Mouse (Mus musculus): Measurements from ENCODE around the gene Socs1.

The Socs1 gene

GRCm38 (mm10) chr16:10787548-10788058 is 2.3 kb upstream of the Socs1 start:
- in situ Hi-C loops (cut with MboI; ENCODE audit: unreplicated experiment in 2 of 2): loop anchor here in 1 of 2 experiments (5.0 kb wide), 3 partner anchors 60 to 210 kb away; no protein-coding TSS in a partner anchor

- in situ Hi-C loops (cut with MboI; ENCODE audit: unreplicated experiment in 2 of 2): loop anchor here in 1 of 2 experiments (5.0 kb wide), 3 partner anchors 60 to 210 kb away; no protein-coding TSS in a partner anchor
Measured at GRCm38 (mm10) chr16:10786782-10787547, 1.6 kb upstream of the Socs1 start.

GRCm38 (mm10) chr16:10786288-10786687 is 952 bp upstream of the Socs1 start:
- in situ Hi-C loops (cut with MboI; ENCODE audit: unreplicated experiment in 2 of 2): loop anchor here in 1 of 2 experiments (5.0 kb wide), 3 partner anchors 61 to 209 kb away; no protein-coding TSS in a partner anchor

- in situ Hi-C loops (cut with MboI; ENCODE audit: unreplicated experiment in 2 of 2): loop anchor here in 1 of 2 experiments (5.0 kb wide), 3 partner anchors 62 to 208 kb away; no protein-coding TSS in a partner anchor
Measured at GRCm38 (mm10) chr16:10784793-10785370, 454 bp downstream of the Socs1 start.

GRCm38 (mm10) chr16:10783883-10784792 is 1.2 kb downstream of the Socs1 start:
- in situ Hi-C loops (cut with MboI; ENCODE audit: unreplicated experiment in 2 of 2): no loop called here

- in situ Hi-C loops (cut with MboI; ENCODE audit: unreplicated experiment in 2 of 2): no loop called here
Measured at GRCm38 (mm10) chr16:10783451-10783850, 1.9 kb downstream of the Socs1 start.

GRCm38 (mm10) chr16:10783152-10783434 is 2.2 kb downstream of the Socs1 start:
- in situ Hi-C loops (cut with MboI; ENCODE audit: unreplicated experiment in 2 of 2): no loop called here

- in situ Hi-C loops (cut with MboI; ENCODE audit: unreplicated experiment in 2 of 2): no loop called here
Measured at GRCm38 (mm10) chr16:10782377-10783151, 2.8 kb downstream of the Socs1 start.

GRCm38 (mm10) chr16:10781862-10782371 is 3.4 kb downstream of the Socs1 start:
- in situ Hi-C loops (cut with MboI; ENCODE audit: unreplicated experiment in 2 of 2): no loop called here

GRCm38 (mm10) chr16:10780631-10781120 is 4.7 kb downstream of the Socs1 start:
- in situ Hi-C loops (cut with MboI; ENCODE audit: unreplicated experiment in 2 of 2): no loop called here

GRCm38 (mm10) chr16:10777579-10778160 is 7.7 kb downstream of the Socs1 start:
- in situ Hi-C loops (cut with MboI; ENCODE audit: unreplicated experiment in 2 of 2): loop anchor here in 1 of 2 experiments (10.0 kb wide), 1 partner anchor 133 kb away; no protein-coding TSS in a partner anchor

GRCm38 (mm10) chr16:10776322-10776721 is 9.0 kb downstream of the Socs1 start:
- in situ Hi-C loops (cut with MboI; ENCODE audit: unreplicated experiment in 2 of 2): loop anchor here in 1 of 2 experiments (10.0 kb wide), 1 partner anchor 132 kb away; no protein-coding TSS in a partner anchor

- in situ Hi-C loops (cut with MboI; ENCODE audit: unreplicated experiment in 2 of 2): loop anchor here in 1 of 2 experiments (5.0 to 10.0 kb wide), 2 partner anchors 42 to 130 kb away; no protein-coding TSS in a partner anchor
Measured at GRCm38 (mm10) chr16:10774726-10775125, 10.6 kb downstream of the Socs1 start.

- in situ Hi-C loops (cut with MboI; ENCODE audit: unreplicated experiment in 2 of 2): loop anchor here in 1 of 2 experiments (5.0 to 10.0 kb wide), 2 partner anchors 41 to 129 kb away; no protein-coding TSS in a partner anchor
Measured at GRCm38 (mm10) chr16:10773543-10773942, 11.8 kb downstream of the Socs1 start.

- in situ Hi-C loops (cut with MboI; ENCODE audit: unreplicated experiment in 2 of 2): loop anchor here in 1 of 2 experiments (5.0 to 10.0 kb wide), 2 partner anchors 40 to 127 kb away; no protein-coding TSS in a partner anchor
Measured at GRCm38 (mm10) chr16:10771769-10772510, 13.4 kb downstream of the Socs1 start.

GRCm38 (mm10) chr16:10770531-10771325 is 14.6 kb downstream of the Socs1 start:
- in situ Hi-C loops (cut with MboI; ENCODE audit: unreplicated experiment in 2 of 2): loop anchor here in 1 of 2 experiments (5.0 to 10.0 kb wide), 2 partner anchors 38 to 126 kb away; no protein-coding TSS in a partner anchor

GRCm38 (mm10) chr16:10769661-10770060 is 15.7 kb downstream of the Socs1 start:
- in situ Hi-C loops (cut with MboI; ENCODE audit: unreplicated experiment in 2 of 2): loop anchor here (5.0 to 10.0 kb wide), 2 partner anchors 37 to 125 kb away; no protein-coding TSS in a partner anchor

All from v-Abl transformed pro-B cells (cell line).